In genomic region chr15:98880978-98881655, GRCm38 (mm10) we compare ENCODE assay signal across 8 mouse cellular contexts. TPM values are rescaled to one million over a fixed set of nuclear protein-coding genes. Genes with fewer than 3 reads are reported as not detected.
DNase-seq lines count a peak whose midpoint lies in the region; ATAC-seq and TF ChIP-seq lines count a peak whose summit lies in the region.

No protein-coding gene starts in this region.

- peak; percentile 68 for TF ChIP-seq POLR2A in CH12.LX (IDR thresholded peaks at IDR 0.05; ENCODE audit: low read depth, low read length)

- TF ChIP-seq CTCF in CH12.LX (conservative IDR thresholded peaks at IDR 0.05 in 1 of 2, IDR thresholded peaks at IDR 0.05 in 1 of 2; ENCODE audit: low read depth in 2 of 2, low read length in 2 of 2) = peak in 1 of 2 experiments; percentile 52; a peak in 2 of 4 replicates

- peak overlapping the region; percentile 99 for H3K4me2 ChIP-seq in CH12.LX (ENCODE audit: insufficient read depth, low read depth, poor library complexity, severe bottlenecking)
- H3K4me2 ChIP-seq in heart, embryonic 15.5 days = peak overlapping the region; percentile 99
- peak overlapping the region; percentile 86 for H3K4me2 ChIP-seq in liver, embryonic 15.5 days
- peak overlapping the region; percentile 82 for H3K4me2 ChIP-seq in neural tube, embryonic 12.5 days (replicated peaks)

- dilution Hi-C loops in CH12.LX (cut with MboI; ENCODE audit: extremely low pct_ligation_motif_present, extremely low pct_unique_long_range_greater_than_20kb, low sequenced_read_pairs) = no loop called here

- TF ChIP-seq EP300 in CH12.LX (IDR thresholded peaks at IDR 0.05; ENCODE audit: low read length) = no peak

- H3K4me3 ChIP-seq in CH12.LX (replicated peaks in 1 of 3; ENCODE audit: low read depth in 2 of 3, low read length in 2 of 3, poor library complexity in 1 of 3) = peak overlapping the region; percentile 73 to 88 (median 85)
- H3K4me3 ChIP-seq in forebrain, embryonic 10.5 days = peak overlapping the region; percentile 71
- H3K4me3 ChIP-seq in heart, embryonic 15.5 days = peak overlapping the region; percentile 88
- H3K4me3 ChIP-seq in liver, embryonic 15.5 days (replicated peaks) = peak overlapping the region; percentile 82
- peak overlapping the region; percentile 53 for H3K4me3 ChIP-seq in neural tube, embryonic 12.5 days

- H3K36me3 ChIP-seq in CH12.LX (replicated peaks in 1 of 2; ENCODE audit: control insufficient read depth in 1 of 2, insufficient read depth in 1 of 2, low read length in 1 of 2) = peaks cover 9 to 32% of the 10 kb centered on the region in 2 experiments
- H3K36me3 ChIP-seq in forebrain, embryonic 10.5 days (replicated peaks) = peaks cover 17% of the 10 kb centered on the region
- H3K36me3 ChIP-seq in heart, embryonic 15.5 days = no peaks in the 10 kb centered on the region
- H3K36me3 ChIP-seq in liver, embryonic 15.5 days (replicated peaks) = no peaks in the 10 kb centered on the region
- no peaks in the 10 kb centered on the region for H3K36me3 ChIP-seq in neural tube, embryonic 12.5 days

- under 1% methylated on average over 48 of the region's 48 CpGs for WGBS in forebrain, embryonic 10.5 days
- WGBS in heart, embryonic 15.5 days = under 1% methylated on average over 45 of the region's 48 CpGs
- under 1% methylated on average over 45 of the region's 48 CpGs for WGBS in liver, embryonic 15.5 days (ENCODE audit: insufficient replicate concordance)
- under 1% methylated on average over 48 of the region's 48 CpGs for WGBS in neural tube, embryonic 12.5 days

- DNase-seq in CH12.LX (ENCODE audit: extremely low read depth) = peak; percentile 100
- DNase-seq in c-Kit-positive CD71-negative TER-119-negative erythroid progenitor cells, embryonic 14.5 days (ENCODE audit: low read depth) = peak; percentile 93
- peak; percentile 97 for DNase-seq in forebrain, embryonic 10.5 days (ENCODE audit: extremely low spot score, low spot score)
- peak; percentile 96 to 98 for DNase-seq in kidney, postnatal 36 days
- DNase-seq in telencephalon, adult 2 months (ENCODE audit: low read depth, low spot score) = peak; percentile 88

- TF ChIP-seq RAD21 in CH12.LX (IDR thresholded peaks at IDR 0.05; ENCODE audit: low read depth, low read length) = no peak

- no peaks in the 10 kb centered on the region for H3K9me3 ChIP-seq in CH12.LX (replicated peaks; ENCODE audit: low read length)
- no peaks in the 10 kb centered on the region for H3K9me3 ChIP-seq in forebrain, embryonic 10.5 days
- no peaks in the 10 kb centered on the region for H3K9me3 ChIP-seq in heart, embryonic 15.5 days (replicated peaks)
- H3K9me3 ChIP-seq in liver, embryonic 15.5 days (replicated peaks) = no peaks in the 10 kb centered on the region
- H3K9me3 ChIP-seq in neural tube, embryonic 12.5 days = no peaks in the 10 kb centered on the region

- peak overlapping the region; percentile 70 for H3K27ac ChIP-seq in CH12.LX (ENCODE audit: insufficient read depth, low read depth)
- H3K27ac ChIP-seq in forebrain, embryonic 10.5 days = peak overlapping the region; percentile 89
- peak overlapping the region; percentile 78 for H3K27ac ChIP-seq in heart, embryonic 15.5 days
- peak overlapping the region; percentile 94 for H3K27ac ChIP-seq in liver, embryonic 15.5 days (replicated peaks)
- peak overlapping the region; percentile 54 for H3K27ac ChIP-seq in neural tube, embryonic 12.5 days

- peaks cover 11% of the 10 kb centered on the region; the same call in 1 of the 2 replicates for H3K79me2 ChIP-seq in CH12.LX (replicated peaks; ENCODE audit: control insufficient read depth, extremely low read depth, insufficient read depth, poor library complexity, severe bottlenecking)

- ATAC-seq in heart, embryonic 15.5 days (replicated peaks; ENCODE audit: insufficient number of reproducible peaks, insufficient read depth, low FRiP score, low read depth) = peak; percentile 97
- ATAC-seq in liver, embryonic 15.5 days (ENCODE audit: insufficient read depth) = peak; percentile 96
- ATAC-seq in neural tube, embryonic 12.5 days (ENCODE audit: low FRiP score, low read depth) = peak; percentile 99

- H3K4me1 ChIP-seq in CH12.LX (ENCODE audit: control insufficient read depth in 1 of 2, insufficient read depth in 2 of 2) = peaks cover 7 to 27% of the 10 kb centered on the region in 2 experiments
- H3K4me1 ChIP-seq in forebrain, embryonic 10.5 days = peaks cover 31% of the 10 kb centered on the region
- peaks cover 12% of the 10 kb centered on the region for H3K4me1 ChIP-seq in heart, embryonic 15.5 days (replicated peaks)
- H3K4me1 ChIP-seq in liver, embryonic 15.5 days (replicated peaks) = peaks cover 33% of the 10 kb centered on the region
- peaks cover 5% of the 10 kb centered on the region; the same call in 1 of the 2 replicates for H3K4me1 ChIP-seq in neural tube, embryonic 12.5 days

- no peaks in the 10 kb centered on the region for H3K27me3 ChIP-seq in CH12.LX (replicated peaks)
- no peaks in the 10 kb centered on the region for H3K27me3 ChIP-seq in forebrain, embryonic 10.5 days (ENCODE audit: poor library complexity, severe bottlenecking)
- H3K27me3 ChIP-seq in heart, embryonic 15.5 days = no peaks in the 10 kb centered on the region
- no peaks in the 10 kb centered on the region for H3K27me3 ChIP-seq in liver, embryonic 15.5 days
- no peaks in the 10 kb centered on the region for H3K27me3 ChIP-seq in neural tube, embryonic 12.5 days (replicated peaks)

- peak overlapping the region; percentile 56 for H3K9ac ChIP-seq in CH12.LX (ENCODE audit: insufficient read depth, low read depth)
- peak overlapping the region; percentile 77 for H3K9ac ChIP-seq in heart, embryonic 15.5 days
- peak overlapping the region; percentile 68 for H3K9ac ChIP-seq in liver, embryonic 15.5 days
- peak overlapping the region; percentile 66 for H3K9ac ChIP-seq in neural tube, embryonic 12.5 days

- in situ Hi-C loops in CH12.LX (cut with MboI; ENCODE audit: low pct_ligation_motif_present, low pct_unique_long_range_greater_than_20kb, low sequenced_read_pairs) = no loop called here

TF ChIP-seq in CH12.LX, 34 proteins besides CTCF, POLR2A, EP300 and RAD21 (continues in another document):
- TF ChIP-seq ZKSCAN1 (IDR thresholded peaks at IDR 0.05; ENCODE audit: borderline replicate concordance, low read depth, low read length) = no peak
- TF ChIP-seq ZMIZ1 (IDR thresholded peaks at IDR 0.05; ENCODE audit: low read depth, low read length) = no peak; the same call in 1 of the 2 replicates
- peak; percentile 76 for TF ChIP-seq TBP (conservative IDR thresholded peaks at IDR 0.05; ENCODE audit: low read depth, low read length)
- TF ChIP-seq PAX5 (IDR thresholded peaks at IDR 0.05; ENCODE audit: low read length) = no peak
- peak; percentile 96 for TF ChIP-seq SIN3A (IDR thresholded peaks at IDR 0.05; ENCODE audit: low read length)
- TF ChIP-seq JUND (conservative IDR thresholded peaks at IDR 0.05; ENCODE audit: low read depth, low read length) = no peak
- TF ChIP-seq IRF4 (IDR thresholded peaks at IDR 0.05; ENCODE audit: low read depth, low read length) = peak; percentile 77

RNA-seq across cellular contexts. Expression of gene Kmt2d, which starts 10.1 kb away (rescaled TPM):
- 14.1 and 15.6 TPM in 2 replicates for total RNA-seq in CH12.LX (2012; rRNA removed)
- total RNA-seq in CH12.LX (2014; rRNA removed) = 4.3 and 4.8 TPM in 2 replicates
- polyA plus RNA-seq in CH12.LX (2012; ENCODE audit: insufficient read length, low read depth) = 22.7 TPM in 2 replicates
- 10.8 and 11.8 TPM in 2 replicates for polyA plus RNA-seq in forebrain, embryonic 10.5 days (2016; fragmentation: Nextera tagmentation; extraction: Ambion mirVana)
- polyA plus RNA-seq in heart, embryonic 15.5 days (2015; fragmentation: Nextera tagmentation; extraction: Ambion mirVana) = 7.6 and 9.3 TPM in 2 replicates
- 3.7 and 4.2 TPM in 2 replicates for polyA plus RNA-seq in liver, embryonic 15.5 days (2015; fragmentation: Nextera tagmentation; extraction: Ambion mirVana)
- polyA plus RNA-seq in neural tube, embryonic 12.5 days (2016; fragmentation: Nextera tagmentation; extraction: Ambion mirVana) = 10.4 and 12.3 TPM in 2 replicates

RNA-seq across cellular contexts. Expression of gene Rhebl1, which starts 13.2 kb away (rescaled TPM):
- total RNA-seq in CH12.LX (2012; rRNA removed) (11.1 and 13.9 TPM in 2 replicates), CH12.LX (2014; rRNA removed) (17.6 and 23.2 TPM in 2 replicates)
- polyA plus RNA-seq in CH12.LX (2012; ENCODE audit: insufficient read length, low read depth) = 23.3 and 25.1 TPM in 2 replicates
- polyA plus RNA-seq in forebrain, embryonic 10.5 days (2016; fragmentation: Nextera tagmentation; extraction: Ambion mirVana) = 22.2 and 25.9 TPM in 2 replicates
- 5.9 and 6.7 TPM in 2 replicates for polyA plus RNA-seq in heart, embryonic 15.5 days (2015; fragmentation: Nextera tagmentation; extraction: Ambion mirVana)
- polyA plus RNA-seq in liver, embryonic 15.5 days (2015; fragmentation: Nextera tagmentation; extraction: Ambion mirVana) = 2.9 and 3.0 TPM in 2 replicates
- 27.8 and 27.9 TPM in 2 replicates for polyA plus RNA-seq in neural tube, embryonic 12.5 days (2016; fragmentation: Nextera tagmentation; extraction: Ambion mirVana)

RNA-seq across cellular contexts. Expression of gene Dhh, which starts 17.2 kb away (rescaled TPM):
- total RNA-seq in CH12.LX (2012; rRNA removed) (not detected in 2 replicates), CH12.LX (2014; rRNA removed) (not detected in 2 replicates)
- polyA plus RNA-seq in CH12.LX (2012; ENCODE audit: insufficient read length, low read depth) = not detected in 2 replicates
- 0.24 and 0.48 TPM in 2 replicates for polyA plus RNA-seq in forebrain, embryonic 10.5 days (2016; fragmentation: Nextera tagmentation; extraction: Ambion mirVana)
- polyA plus RNA-seq in heart, embryonic 15.5 days (2015; fragmentation: Nextera tagmentation; extraction: Ambion mirVana) = 2.1 and 4.2 TPM in 2 replicates
- 0.08 and 0.12 TPM in 2 replicates for polyA plus RNA-seq in liver, embryonic 15.5 days (2015; fragmentation: Nextera tagmentation; extraction: Ambion mirVana)
- polyA plus RNA-seq in neural tube, embryonic 12.5 days (2016; fragmentation: Nextera tagmentation; extraction: Ambion mirVana) = 1.6 and 1.9 TPM in 2 replicates

RNA-seq across cellular contexts. Expression of gene Lmbr1l, which starts 36.9 kb away (rescaled TPM):
- total RNA-seq in CH12.LX (2012; rRNA removed) (19.7 and 23.4 TPM in 2 replicates), CH12.LX (2014; rRNA removed) (27.5 and 30.4 TPM in 2 replicates)
- 22.4 and 27.9 TPM in 2 replicates for polyA plus RNA-seq in CH12.LX (2012; ENCODE audit: insufficient read length, low read depth)
- 23.9 and 25.3 TPM in 2 replicates for polyA plus RNA-seq in forebrain, embryonic 10.5 days (2016; fragmentation: Nextera tagmentation; extraction: Ambion mirVana)
- polyA plus RNA-seq in heart, embryonic 15.5 days (2015; fragmentation: Nextera tagmentation; extraction: Ambion mirVana) = 10.7 and 13.7 TPM in 2 replicates
- 4.7 and 4.8 TPM in 2 replicates for polyA plus RNA-seq in liver, embryonic 15.5 days (2015; fragmentation: Nextera tagmentation; extraction: Ambion mirVana)
- polyA plus RNA-seq in neural tube, embryonic 12.5 days (2016; fragmentation: Nextera tagmentation; extraction: Ambion mirVana) = 35.9 and 40.0 TPM in 2 replicates

RNA-seq across cellular contexts. Expression of gene Prkag1, which starts 49.8 kb away (rescaled TPM):
- total RNA-seq in CH12.LX (2012; rRNA removed) (49.4 and 63.2 TPM in 2 replicates), CH12.LX (2014; rRNA removed) (87.5 and 89.4 TPM in 2 replicates)
- 66.1 and 73.2 TPM in 2 replicates for polyA plus RNA-seq in CH12.LX (2012; ENCODE audit: insufficient read length, low read depth)
- polyA plus RNA-seq in forebrain, embryonic 10.5 days (2016; fragmentation: Nextera tagmentation; extraction: Ambion mirVana) = 90.4 and 93.5 TPM in 2 replicates
- 93.5 and 100 TPM in 2 replicates for polyA plus RNA-seq in heart, embryonic 15.5 days (2015; fragmentation: Nextera tagmentation; extraction: Ambion mirVana)
- 94.1 and 95.7 TPM in 2 replicates for polyA plus RNA-seq in liver, embryonic 15.5 days (2015; fragmentation: Nextera tagmentation; extraction: Ambion mirVana)
- polyA plus RNA-seq in neural tube, embryonic 12.5 days (2016; fragmentation: Nextera tagmentation; extraction: Ambion mirVana) = 70.1 and 79.2 TPM in 2 replicates

Comparison
In these comparisons a context has a peak if more than half of its experiments do, and no peak if none do; other contexts are left out.
1. Peak in every context shown above with its lines: DNase-seq, ATAC-seq, H3K4me3 ChIP-seq and H3K27ac ChIP-seq.